Mouse (Mus musculus) liver, postnatal 0 days (tissue): ENCODE measurements at regions not wholly inside any gene's neighbourhood (a gene's known extent, or its start where the extent isn't known, plus 50 kb on each side); places are given as distances from the start of the nearest gene placed in this dataset.

Experiments used
- ATAC-seq: fragments of 200-750 bp; cut with Nextera tagmentation; 2 replicates; pipeline ENCODE4 v1.8.0; 2017; ENCODE audit warnings: mild to moderate bottlenecking, moderate library complexity
- DNase-seq: peaks from one replicate; pipeline ENCODE4 v3.0.0-alpha.2; 2016
- H3K27ac ChIP-seq: fragments of 300-500 bp; sonication (generic); 2 replicates; pipeline ENCODE4 v1.5.1; 2014; ENCODE audit warnings: antibody characterized with exemption, moderate library complexity, mild to moderate bottlenecking, low read depth
- H3K27me3 ChIP-seq: fragments of 300-500 bp; sonication (generic); 2 replicates; pipeline ENCODE4 v1.6.1; 2014; ENCODE audit warnings: low read length, control low read depth, mixed read lengths; ENCODE audit not compliant: insufficient read depth
- H3K36me3 ChIP-seq: fragments of 300-500 bp; sonication (generic); replicated peaks from 2 replicates; pipeline ENCODE4 v1.6.1; 2014; ENCODE audit warnings: mild to moderate bottlenecking, control low read depth, low read length, moderate library complexity, mixed read lengths; ENCODE audit not compliant: insufficient read depth
- H3K4me1 ChIP-seq: fragments of 300-500 bp; sonication (generic); 2 replicates; pipeline ENCODE4 v1.6.1; 2014; ENCODE audit warnings: antibody characterized with exemption, mild to moderate bottlenecking, control low read depth; ENCODE audit not compliant: insufficient read depth
- H3K4me2 ChIP-seq: fragments of 300-500 bp; sonication (generic); 2 replicates; pipeline ENCODE4 v1.6.1; 2014; ENCODE audit warnings: low read depth, mild to moderate bottlenecking, low read length, moderate library complexity, mixed read lengths
- H3K4me3 ChIP-seq: fragments of 300-500 bp; sonication (generic); 2 replicates; pipeline ENCODE4 v1.5.1; 2014; ENCODE audit warnings: low read depth, low read length
- H3K9ac ChIP-seq: fragments of 300-500 bp; sonication (generic); replicated peaks from 2 replicates; pipeline ENCODE4 v1.6.1; 2014; ENCODE audit warnings: mild to moderate bottlenecking, moderate library complexity
- H3K9me3 ChIP-seq: fragments of 300-500 bp; sonication (generic); 2 replicates; pipeline ENCODE4 v1.6.1; 2016; ENCODE audit warnings: mild to moderate bottlenecking, control low read depth, low read length, mixed read lengths
- CTCF ChIP-seq: sonication (generic); IDR thresholded peaks from 2 replicates; pipeline ENCODE4 v1.5.1; 2016; ENCODE audit warnings: antibody characterized with exemption, low read depth
- EP300 ChIP-seq: IDR thresholded peaks from 2 replicates; pipeline ENCODE4 v1.6.1; 2016; ENCODE audit warnings: antibody characterized with exemption, low read depth, mild to moderate bottlenecking
- WGBS: fragments of 180-500 bp; shearing (Covaris S2); extraction: QIAGEN DNeasy Blood & Tissue Kit; methylation state at CpG from one replicate; pipeline ENCODE4 v1.1.7; 2014; ENCODE audit not compliant: insufficient replicate concordance; 5-methylcytosine and 5-hydroxymethylcytosine counted together

- peak overlapping the region; percentile 61; the same call in 1 of the 2 replicates for H3K27ac ChIP-seq
- no peaks in the 10 kb centered on the region for H3K4me1 ChIP-seq
- DNase-seq = peak; percentile 21
- peak; percentile 23; the same call in 1 of the 2 replicates for ATAC-seq
- H3K9me3 ChIP-seq = no peaks in the 10 kb centered on the region
- 47% methylated on average over 16 of the region's 16 CpGs for WGBS
- H3K4me3 ChIP-seq = no peak overlapping the region
- no peak for TF ChIP-seq EP300
- TF ChIP-seq CTCF = no peak
- no peak overlapping the region for H3K9ac ChIP-seq
- no peak overlapping the region for H3K4me2 ChIP-seq
- H3K36me3 ChIP-seq = no peaks in the 10 kb centered on the region
- H3K27me3 ChIP-seq = no peaks in the 10 kb centered on the region
These were observed 144.3 kb downstream of the Tex36 start for GRCm38 (mm10) chr7:133457436-133458324.

- no peaks in the 10 kb centered on the region for H3K36me3 ChIP-seq
- no peaks in the 10 kb centered on the region for H3K4me1 ChIP-seq
- H3K27ac ChIP-seq = no peak overlapping the region
- H3K27me3 ChIP-seq = no peaks in the 10 kb centered on the region
- H3K9ac ChIP-seq = no peak overlapping the region
- TF ChIP-seq CTCF (no peak), EP300 (no peak)
- H3K4me2 ChIP-seq = no peak overlapping the region
- WGBS = 74% methylated on average over 7 of the region's 7 CpGs
- ATAC-seq (no peak), DNase-seq (no peak)
- H3K9me3 ChIP-seq = no peaks in the 10 kb centered on the region
- H3K4me3 ChIP-seq = no peak overlapping the region
These were observed 151.7 kb downstream of the Tex36 start for GRCm38 (mm10) chr7:133450246-133450645.

- TF ChIP-seq CTCF = no peak
- TF ChIP-seq EP300 = no peak
- Histone ChIP-seq H3K9ac (no peak overlapping the region), H3K4me1 (no peaks in the 10 kb centered on the region), H3K4me3 (no peak overlapping the region), H3K36me3 (no peaks in the 10 kb centered on the region), H3K27ac (no peak overlapping the region), H3K4me2 (no peak overlapping the region), H3K9me3 (no peaks in the 10 kb centered on the region), H3K27me3 (no peaks in the 10 kb centered on the region)
- WGBS = 16% methylated on average over 2 of the region's 2 CpGs
- ATAC-seq (no peak), DNase-seq (no peak)
These were observed 154.9 kb downstream of the Tex36 start for GRCm38 (mm10) chr7:133447079-133447478.

DNA sequence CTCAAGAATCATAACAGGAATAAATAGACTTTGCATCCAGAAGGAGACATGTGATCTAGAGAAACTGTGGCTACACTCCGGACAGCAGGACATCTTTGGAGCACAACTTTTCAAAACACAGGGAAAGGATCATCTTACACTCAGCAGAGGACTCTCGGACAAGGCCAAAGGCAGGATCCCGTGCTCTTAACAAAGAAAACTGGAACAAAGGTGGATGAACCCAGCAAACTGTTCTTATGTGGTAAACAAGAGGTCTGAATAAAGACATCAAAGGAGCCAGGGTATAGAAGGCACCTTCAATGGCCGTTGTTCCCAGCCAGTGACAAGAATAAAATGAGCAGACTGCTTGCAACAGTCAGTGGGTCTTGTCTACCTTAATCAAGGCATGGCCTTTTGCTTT, 160.3 kb downstream of the Tex36 start:
- H3K27me3 ChIP-seq = no peaks in the 10 kb centered on the region
- TF ChIP-seq CTCF (no peak), EP300 (no peak)
- no peaks in the 10 kb centered on the region for H3K36me3 ChIP-seq
- no peaks in the 10 kb centered on the region for H3K9me3 ChIP-seq
- no peaks in the 10 kb centered on the region for H3K4me1 ChIP-seq
- H3K4me2 ChIP-seq = no peak overlapping the region
- WGBS = 53% methylated on average over 4 of the region's 4 CpGs
- no peak overlapping the region for H3K4me3 ChIP-seq
- DNase-seq (no peak), ATAC-seq (no peak)
- H3K9ac ChIP-seq = no peak overlapping the region
- H3K27ac ChIP-seq = no peak overlapping the region

DNA sequence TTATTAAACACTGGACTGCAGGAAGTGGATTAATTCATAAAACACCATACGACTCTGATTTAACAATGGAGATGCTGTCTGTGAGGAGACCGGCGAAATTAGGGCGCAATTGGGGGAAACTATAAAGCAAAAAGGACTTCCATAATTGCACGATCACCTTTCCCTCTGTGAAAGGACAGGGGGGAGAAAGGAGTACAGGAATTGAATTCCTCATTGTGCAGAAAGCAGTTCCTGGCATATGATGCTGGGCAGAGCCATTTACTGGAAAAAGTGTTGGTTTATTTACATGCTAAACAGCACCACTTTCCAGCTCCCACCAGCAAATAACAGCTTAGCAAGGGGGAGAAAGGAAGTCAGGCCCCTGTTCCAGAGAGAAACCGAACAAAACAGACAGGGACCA, 160.8 kb downstream of the Tex36 start:
- Histone ChIP-seq H3K4me2 (no peak overlapping the region), H3K4me1 (no peaks in the 10 kb centered on the region), H3K36me3 (no peaks in the 10 kb centered on the region), H3K9me3 (no peaks in the 10 kb centered on the region), H3K4me3 (no peak overlapping the region), H3K27me3 (no peaks in the 10 kb centered on the region), H3K9ac (no peak overlapping the region), H3K27ac (no peak overlapping the region)
- no peak for ATAC-seq
- 76% methylated on average over 6 of the region's 6 CpGs for WGBS
- no peak for DNase-seq
- TF ChIP-seq CTCF (no peak), EP300 (no peak)

DNA sequence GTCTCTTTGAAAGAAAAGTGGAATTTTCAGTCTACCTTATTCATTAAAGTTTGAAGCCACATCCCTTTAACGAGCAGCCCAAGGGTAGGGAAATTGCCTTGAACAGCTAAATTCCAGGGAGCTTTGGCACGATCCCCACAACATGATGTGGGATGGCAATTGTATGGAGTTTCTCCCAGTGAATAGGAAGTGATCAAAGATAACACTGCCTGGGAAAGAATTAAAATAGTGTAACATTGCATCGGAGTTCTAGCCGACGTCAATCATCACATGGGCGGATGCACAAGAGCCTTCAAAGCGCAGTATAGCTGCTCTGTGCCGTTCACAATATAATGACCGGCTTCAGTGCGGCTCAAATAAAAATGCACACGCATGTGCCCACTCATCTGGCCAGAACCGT, 161.2 kb downstream of the Tex36 start:
- no peaks in the 10 kb centered on the region for H3K27me3 ChIP-seq
- WGBS = 75% methylated on average over 12 of the region's 12 CpGs
- H3K27ac ChIP-seq = no peak overlapping the region
- ATAC-seq = no peak
- TF ChIP-seq EP300 = no peak
- no peak for TF ChIP-seq CTCF
- no peak overlapping the region for H3K9ac ChIP-seq
- H3K4me2 ChIP-seq = no peak overlapping the region
- H3K9me3 ChIP-seq = no peaks in the 10 kb centered on the region
- H3K4me1 ChIP-seq = no peaks in the 10 kb centered on the region
- no peak overlapping the region for H3K4me3 ChIP-seq
- DNase-seq = no peak
- no peaks in the 10 kb centered on the region for H3K36me3 ChIP-seq
